Mouse (Mus musculus): ENCODE results near the gene Col26a1.

Gene Col26a1

GRCm38 (mm10) chr5:136880101-136880500 is 2.9 kb downstream of the Col26a1 start:
- no peak for DNase-seq

- DNase-seq = peak; percentile 47
Observed at GRCm38 (mm10) chr5:136874271-136874670, 8.7 kb downstream of the Col26a1 start.

GRCm38 (mm10) chr5:136872417-136872816 is 10.6 kb downstream of the Col26a1 start:
- no peak for DNase-seq

GRCm38 (mm10) chr5:136869451-136870114 is 13.4 kb downstream of the Col26a1 start:
- DNase-seq = no peak

GRCm38 (mm10) chr5:136867706-136868105 is 15.3 kb downstream of the Col26a1 start:
- no peak for DNase-seq

- peak; percentile 85 for DNase-seq
Observed at GRCm38 (mm10) chr5:136863961-136864674, 18.9 kb downstream of the Col26a1 start.

- DNase-seq = no peak
Observed at GRCm38 (mm10) chr5:136863276-136863675, 19.7 kb downstream of the Col26a1 start.

- no peak for DNase-seq
Observed at GRCm38 (mm10) chr5:136862806-136863205, 20.2 kb downstream of the Col26a1 start.

GRCm38 (mm10) chr5:136861191-136861940 is 21.6 kb downstream of the Col26a1 start:
- no peak for DNase-seq

- DNase-seq = no peak
Observed at GRCm38 (mm10) chr5:136850716-136851115, 32.3 kb downstream of the Col26a1 start.

- DNase-seq = no peak
Observed at GRCm38 (mm10) chr5:136846385-136847264, 36.4 kb downstream of the Col26a1 start.

GRCm38 (mm10) chr5:136843930-136844329 is 39.1 kb downstream of the Col26a1 start:
- DNase-seq = no peak

GRCm38 (mm10) chr5:136840036-136840435 is 43.0 kb downstream of the Col26a1 start:
- peak; percentile 62 for DNase-seq

- DNase-seq = no peak
Observed at GRCm38 (mm10) chr5:136833053-136833452, 50.0 kb downstream of the Col26a1 start.

GRCm38 (mm10) chr5:136830156-136830555 is 52.9 kb downstream of the Col26a1 start:
- DNase-seq = no peak

- no peak for DNase-seq
Observed at GRCm38 (mm10) chr5:136821971-136822370, 61.0 kb downstream of the Col26a1 start.

- no peak for DNase-seq
Observed at GRCm38 (mm10) chr5:136820911-136821310, 62.1 kb downstream of the Col26a1 start.

GRCm38 (mm10) chr5:136819686-136820085 is 63.3 kb downstream of the Col26a1 start:
- DNase-seq = no peak

GRCm38 (mm10) chr5:136810539-136811374 is 72.3 kb downstream of the Col26a1 start:
- DNase-seq = peak; percentile 60

GRCm38 (mm10) chr5:136806379-136807056 is 76.5 kb downstream of the Col26a1 start:
- DNase-seq = peak; percentile 28

- peak; percentile 23 for DNase-seq
Observed at GRCm38 (mm10) chr5:136805019-136805418, 78.0 kb downstream of the Col26a1 start.
